Mouse (Mus musculus): ENCODE data around the gene Olfr458. TPM values are rescaled to one million over a fixed set of nuclear protein-coding genes. Genes with fewer than 3 reads are reported as not detected.

Olfr458 gene
- polyA plus RNA-seq, 1 experiment from 2014 or later = not detected

GRCm38 (mm10) chr6:42441395-42441794 is 23.6 kb downstream of the Olfr458 start:
- H3K36me3 ChIP-seq = no peaks in the 10 kb centered on the region
- ATAC-seq (ENCODE audit: insufficient number of reproducible peaks, insufficient read depth, low FRiP score, low TSS enrichment, low read depth) = no peak
- H3K9ac ChIP-seq (replicated peaks) = no peak overlapping the region
- no peaks in the 10 kb centered on the region for H3K27me3 ChIP-seq
- WGBS = 75% methylated on average over 2 of the region's 2 CpGs
- no peak overlapping the region for H3K4me2 ChIP-seq
- no peak overlapping the region for H3K27ac ChIP-seq
- H3K9me3 ChIP-seq = no peaks in the 10 kb centered on the region
- no peak overlapping the region for H3K4me3 ChIP-seq (replicated peaks)
- no peaks in the 10 kb centered on the region for H3K4me1 ChIP-seq (replicated peaks)

- Histone ChIP-seq H3K4me2 (no peak overlapping the region), H3K4me3 (replicated peaks) (no peak overlapping the region), H3K36me3 (no peaks in the 10 kb centered on the region), H3K9me3 (no peaks in the 10 kb centered on the region), H3K4me1 (replicated peaks) (no peaks in the 10 kb centered on the region), H3K27ac (no peak overlapping the region), H3K27me3 (no peaks in the 10 kb centered on the region), H3K9ac (replicated peaks) (no peak overlapping the region)
- no peak for ATAC-seq (ENCODE audit: insufficient number of reproducible peaks, insufficient read depth, low FRiP score, low TSS enrichment, low read depth)
- WGBS = 68% methylated on average over 2 of the region's 2 CpGs
Measured at GRCm38 (mm10) chr6:42435490-42435889, 29.5 kb downstream of the Olfr458 start.

- H3K9ac ChIP-seq (replicated peaks) = no peak within 1 kb of the TSS
- WGBS = 82% methylated on average over 6 of the region's 6 CpGs
- H3K27me3 ChIP-seq = no peaks in the 10 kb centered on the region
- no peak within 1 kb of the TSS for H3K27ac ChIP-seq
- H3K9me3 ChIP-seq = no peaks in the 10 kb centered on the region
- ATAC-seq (ENCODE audit: insufficient number of reproducible peaks, insufficient read depth, low FRiP score, low TSS enrichment, low read depth) = no peak
- H3K4me3 ChIP-seq (replicated peaks) = no peak within 1 kb of the TSS
- no peak within 1 kb of the TSS for H3K4me2 ChIP-seq
- no peaks in the 10 kb centered on the region for H3K36me3 ChIP-seq
- no peaks in the 10 kb centered on the region for H3K4me1 ChIP-seq (replicated peaks)
Measured at GRCm38 (mm10) chr6:42434446-42434845, 30.6 kb downstream of the Olfr458 start, which contains the start of gene Tas2r126. Gene Tas2r126, plus strand, starts transcription at chr6:42434535.

- no peak for ATAC-seq (ENCODE audit: insufficient number of reproducible peaks, insufficient read depth, low FRiP score, low TSS enrichment, low read depth)
- no peaks in the 10 kb centered on the region for H3K27me3 ChIP-seq
- 71% methylated on average over 2 of the region's 2 CpGs for WGBS
Measured at GRCm38 (mm10) chr6:42433554-42433953, 31.4 kb downstream of the Olfr458 start.

GRCm38 (mm10) chr6:42426337-42426736 is 38.7 kb downstream of the Olfr458 start:
- H3K27ac ChIP-seq = no peak overlapping the region
- ATAC-seq (ENCODE audit: insufficient number of reproducible peaks, insufficient read depth, low FRiP score, low TSS enrichment, low read depth) = no peak
- no peak overlapping the region for H3K4me2 ChIP-seq
- H3K27me3 ChIP-seq = no peaks in the 10 kb centered on the region
- no peaks in the 10 kb centered on the region for H3K4me1 ChIP-seq (replicated peaks)
- 81% methylated on average over 4 of the region's 4 CpGs for WGBS
- no peak overlapping the region for H3K9ac ChIP-seq (replicated peaks)
- no peak overlapping the region for H3K4me3 ChIP-seq (replicated peaks)
- no peaks in the 10 kb centered on the region for H3K36me3 ChIP-seq
- no peaks in the 10 kb centered on the region for H3K9me3 ChIP-seq

More at GRCm38 (mm10) chr6:42433554-42433953, 31.4 kb downstream of the Olfr458 start:
- H3K9me3 ChIP-seq = no peaks in the 10 kb centered on the region
- H3K9ac ChIP-seq (replicated peaks) = no peak overlapping the region
- H3K4me3 ChIP-seq (replicated peaks) = no peak overlapping the region
- H3K4me2 ChIP-seq = no peak overlapping the region
- no peak overlapping the region for H3K27ac ChIP-seq
- H3K36me3 ChIP-seq = no peaks in the 10 kb centered on the region
- no peaks in the 10 kb centered on the region for H3K4me1 ChIP-seq (replicated peaks)

GRCm38 (mm10) chr6:42424472-42424871 is 40.5 kb downstream of the Olfr458 start:
- WGBS = 90% methylated on average over 3 of the region's 3 CpGs

GRCm38 (mm10) chr6:42421439-42421838 is 43.6 kb downstream of the Olfr458 start:
- ATAC-seq (ENCODE audit: insufficient number of reproducible peaks, insufficient read depth, low FRiP score, low TSS enrichment, low read depth) = no peak
- no peak overlapping the region for H3K27ac ChIP-seq
- no peak overlapping the region for H3K4me2 ChIP-seq
- H3K9me3 ChIP-seq = no peaks in the 10 kb centered on the region
- 77% methylated on average over 2 of the region's 2 CpGs for WGBS
- H3K9ac ChIP-seq (replicated peaks) = no peak overlapping the region
- H3K27me3 ChIP-seq = no peaks in the 10 kb centered on the region
- H3K36me3 ChIP-seq = no peaks in the 10 kb centered on the region
- no peak overlapping the region for H3K4me3 ChIP-seq (replicated peaks)
- H3K4me1 ChIP-seq (replicated peaks) = no peaks in the 10 kb centered on the region

More at GRCm38 (mm10) chr6:42424472-42424871, 40.5 kb downstream of the Olfr458 start:
- Histone ChIP-seq H3K4me3 (replicated peaks) (no peak overlapping the region), H3K36me3 (no peaks in the 10 kb centered on the region), H3K9me3 (no peaks in the 10 kb centered on the region), H3K4me1 (replicated peaks) (no peaks in the 10 kb centered on the region), H3K9ac (replicated peaks) (no peak overlapping the region), H3K27ac (no peak overlapping the region), H3K27me3 (no peaks in the 10 kb centered on the region), H3K4me2 (no peak overlapping the region)
- no peak for ATAC-seq (ENCODE audit: insufficient number of reproducible peaks, insufficient read depth, low FRiP score, low TSS enrichment, low read depth)

GRCm38 (mm10) chr6:42419443-42419842 is 45.6 kb downstream of the Olfr458 start:
- H3K9ac ChIP-seq (replicated peaks) = no peak overlapping the region
- H3K4me2 ChIP-seq = no peak overlapping the region
- H3K27me3 ChIP-seq = no peaks in the 10 kb centered on the region
- H3K36me3 ChIP-seq = no peaks in the 10 kb centered on the region
- no peaks in the 10 kb centered on the region for H3K9me3 ChIP-seq
- H3K4me1 ChIP-seq (replicated peaks) = no peaks in the 10 kb centered on the region
- ATAC-seq (ENCODE audit: insufficient number of reproducible peaks, insufficient read depth, low FRiP score, low TSS enrichment, low read depth) = no peak
- no peak overlapping the region for H3K27ac ChIP-seq
- no peak overlapping the region for H3K4me3 ChIP-seq (replicated peaks)
- WGBS = 94% methylated on average over 2 of the region's 2 CpGs

Other genes with a start within 250 kb of the Olfr458 start
- not detected in 2 replicates for gene Tas2r144, start 249.9 kb downstream of the Olfr458 start, polyA plus RNA-seq (2016; fragmentation: Nextera tagmentation; extraction: Ambion mirVana)
- gene Gstk1, start 219.3 kb downstream of the Olfr458 start, polyA plus RNA-seq (2016; fragmentation: Nextera tagmentation; extraction: Ambion mirVana) = 25.4 and 25.8 TPM in 2 replicates
- gene Tmem139, start 203.2 kb downstream of the Olfr458 start, polyA plus RNA-seq (2016; fragmentation: Nextera tagmentation; extraction: Ambion mirVana) = 1.6 and 1.7 TPM in 2 replicates
- 75.9 and 77.1 TPM in 2 replicates for gene Casp2, start 200.2 kb downstream of the Olfr458 start, polyA plus RNA-seq (2016; fragmentation: Nextera tagmentation; extraction: Ambion mirVana)
- gene Clcn1, start 178.5 kb downstream of the Olfr458 start, polyA plus RNA-seq (2016; fragmentation: Nextera tagmentation; extraction: Ambion mirVana) = 0.51 and 0.56 TPM in 2 replicates
- gene Fam131b, start 140.6 kb downstream of the Olfr458 start, polyA plus RNA-seq (2016; fragmentation: Nextera tagmentation; extraction: Ambion mirVana) = 0.68 and 0.79 TPM in 2 replicates
- gene Zyx, start 115.6 kb downstream of the Olfr458 start, polyA plus RNA-seq (2016; fragmentation: Nextera tagmentation; extraction: Ambion mirVana) = 86.1 and 109 TPM in 2 replicates
- gene Epha1, start 91.9 kb downstream of the Olfr458 start, polyA plus RNA-seq (2016; fragmentation: Nextera tagmentation; extraction: Ambion mirVana) = 7.8 and 9.0 TPM in 2 replicates
- not detected in 2 replicates for gene Tas2r143, start 65.0 kb downstream of the Olfr458 start, polyA plus RNA-seq (2016; fragmentation: Nextera tagmentation; extraction: Ambion mirVana)
- not detected in 2 replicates for gene Tas2r135, start 59.8 kb downstream of the Olfr458 start, polyA plus RNA-seq (2016; fragmentation: Nextera tagmentation; extraction: Ambion mirVana)
- not detected in 2 replicates for gene Tas2r126, start 30.7 kb downstream of the Olfr458 start, polyA plus RNA-seq (2016; fragmentation: Nextera tagmentation; extraction: Ambion mirVana)
- gene Olfr457, start 11.1 kb upstream of the Olfr458 start, polyA plus RNA-seq (2016; fragmentation: Nextera tagmentation; extraction: Ambion mirVana) = not detected in 2 replicates
- gene Olfr456, start 22.0 kb upstream of the Olfr458 start, polyA plus RNA-seq (2016; fragmentation: Nextera tagmentation; extraction: Ambion mirVana) = not detected in 2 replicates
- not detected in 2 replicates for gene Olfr455, start 82.4 kb upstream of the Olfr458 start, polyA plus RNA-seq (2016; fragmentation: Nextera tagmentation; extraction: Ambion mirVana)
- not detected in 2 replicates for gene Tcaf3, start 132.5 kb upstream of the Olfr458 start, polyA plus RNA-seq (2016; fragmentation: Nextera tagmentation; extraction: Ambion mirVana)
- gene Tcaf2, start 180.1 kb upstream of the Olfr458 start, polyA plus RNA-seq (2016; fragmentation: Nextera tagmentation; extraction: Ambion mirVana) = 5.3 and 5.6 TPM in 2 replicates
- 93.3 and 93.4 TPM in 2 replicates for gene Tcaf1, start 244.9 kb upstream of the Olfr458 start, polyA plus RNA-seq (2016; fragmentation: Nextera tagmentation; extraction: Ambion mirVana)